7 mouse cellular contexts compared by ENCODE assay signal in genomic region chr4:136206943-136207342, GRCm38 (mm10). TPM values are rescaled to one million over a fixed set of nuclear protein-coding genes. Genes with fewer than 3 reads are reported as not detected.
A peak's percentile ranks its signal among the peaks of the same experiment; 100 is the strongest.
DNase-seq lines count a peak whose midpoint lies in the region; ATAC-seq and TF ChIP-seq lines count a peak whose summit lies in the region.

No protein-coding gene starts in this region.

- WGBS in forebrain, embryonic 15.5 days = 4% methylated on average over 6 of the region's 6 CpGs
- 3% methylated on average over 6 of the region's 6 CpGs for WGBS in limb, embryonic 11.5 days
- WGBS in small intestine, adult 2 months = 4% methylated on average over 6 of the region's 6 CpGs

- ATAC-seq in forebrain, embryonic 15.5 days (replicated peaks) = no peak
- no peak for ATAC-seq in limb, embryonic 11.5 days (ENCODE audit: insufficient number of reproducible peaks, low FRiP score, low TSS enrichment, low read depth)

- peak overlapping the region; percentile 92 for H3K4me2 ChIP-seq in forebrain, embryonic 15.5 days (replicated peaks)
- peak overlapping the region; percentile 96 for H3K4me2 ChIP-seq in limb, embryonic 11.5 days (ENCODE audit: low read depth, severe bottlenecking)

- DNase-seq in 3134 (ENCODE audit: extremely low read depth, insufficient read length, low spot score) (peak; percentile 49), 3T3-L1 (ENCODE audit: low read depth, low spot score) (peak; percentile 52)
- peak; percentile 39 for DNase-seq in limb, embryonic 11.5 days (ENCODE audit: low spot score)
- no peak for DNase-seq in frontal cortex, adult 2 months (ENCODE audit: extremely low spot score in 1 of 2, low spot score in 1 of 2)
- no peak for DNase-seq in natural killer cell, adult 2 months (ENCODE audit: low spot score in 2 of 2)

- TF ChIP-seq POLR2A in small intestine, adult 2 months (IDR thresholded peaks at IDR 0.05; ENCODE audit: low read depth, low read length) = no peak

- no peaks in the 10 kb centered on the region for H3K27me3 ChIP-seq in forebrain, embryonic 15.5 days
- 0 out of 2 replicates have a peak, but pooled peaks cover 2% of the 10 kb centered on the region for H3K27me3 ChIP-seq in limb, embryonic 11.5 days (ENCODE audit: control insufficient read depth, insufficient read depth, low read length)
- H3K27me3 ChIP-seq in small intestine, adult 2 months (ENCODE audit: control insufficient read depth, insufficient read depth, low read length) = no peaks in the 10 kb centered on the region

- H3K9ac ChIP-seq in forebrain, embryonic 15.5 days (replicated peaks) = peak overlapping the region; percentile 66
- peak overlapping the region; percentile 55; the same call in 1 of the 2 replicates for H3K9ac ChIP-seq in limb, embryonic 11.5 days (ENCODE audit: low read length)

- peaks cover 12% of the 10 kb centered on the region for H3K4me1 ChIP-seq in forebrain, embryonic 15.5 days
- peaks cover 5% of the 10 kb centered on the region; the same call in 1 of the 2 replicates for H3K4me1 ChIP-seq in limb, embryonic 11.5 days (ENCODE audit: control insufficient read depth, insufficient read depth, low read length)
- peaks cover 6% of the 10 kb centered on the region for H3K4me1 ChIP-seq in small intestine, adult 2 months (ENCODE audit: control insufficient read depth, insufficient read depth, insufficient read length, low read length)

- TF ChIP-seq CTCF in small intestine, adult 2 months (IDR thresholded peaks at IDR 0.05; ENCODE audit: extremely low read depth, insufficient read length, insufficient replicate concordance, low read depth, low read length) = no peak

- peak overlapping the region; percentile 55 for H3K4me3 ChIP-seq in forebrain, embryonic 15.5 days
- peak overlapping the region; percentile 57 for H3K4me3 ChIP-seq in limb, embryonic 11.5 days (ENCODE audit: low read depth, low read length)
- H3K4me3 ChIP-seq in small intestine, adult 2 months (ENCODE audit: low read depth, low read length) = peak overlapping the region; percentile 68

- H3K36me3 ChIP-seq in forebrain, embryonic 15.5 days = no peaks in the 10 kb centered on the region
- H3K36me3 ChIP-seq in limb, embryonic 11.5 days (ENCODE audit: control insufficient read depth, insufficient read depth, low read length) = no peaks in the 10 kb centered on the region
- no peaks in the 10 kb centered on the region for H3K36me3 ChIP-seq in small intestine, adult 2 months (ENCODE audit: control insufficient read depth, insufficient read depth, low read length)

- no peak overlapping the region for H3K27ac ChIP-seq in forebrain, embryonic 15.5 days (replicated peaks)
- no peak overlapping the region for H3K27ac ChIP-seq in limb, embryonic 11.5 days (replicated peaks; ENCODE audit: low read depth, low read length)
- H3K27ac ChIP-seq in small intestine, adult 2 months (ENCODE audit: insufficient read depth, low read depth, low read length) = no peak overlapping the region

- no peaks in the 10 kb centered on the region for H3K9me3 ChIP-seq in forebrain, embryonic 15.5 days
- H3K9me3 ChIP-seq in limb, embryonic 11.5 days (ENCODE audit: control insufficient read depth, low read length) = no peaks in the 10 kb centered on the region

RNA-seq across cellular contexts. Expression of gene Asap3, which starts 0.8 kb away (rescaled TPM):
- polyA plus RNA-seq in forebrain, embryonic 15.5 days (2015; fragmentation: Nextera tagmentation; extraction: Ambion mirVana) = 3.4 and 3.7 TPM in 2 replicates
- 3.0 and 3.2 TPM in 2 replicates for polyA plus RNA-seq in limb, embryonic 11.5 days (2014; fragmentation: Nextera tagmentation; extraction: Ambion mirVana)
- 1.3 and 2.0 TPM in 2 replicates for polyA plus RNA-seq in small intestine, adult 2 months (2012; rRNA removed)
- polyA plus RNA-seq in frontal cortex, adult 2 months (2012; rRNA removed) = 4.3 and 4.6 TPM in 2 replicates

RNA-seq across cellular contexts. Expression of gene E2f2, which starts 34.7 kb away (rescaled TPM):
- 5.4 and 6.0 TPM in 2 replicates for polyA plus RNA-seq in forebrain, embryonic 15.5 days (2015; fragmentation: Nextera tagmentation; extraction: Ambion mirVana)
- 4.7 and 5.7 TPM in 2 replicates for polyA plus RNA-seq in limb, embryonic 11.5 days (2014; fragmentation: Nextera tagmentation; extraction: Ambion mirVana)
- polyA plus RNA-seq in small intestine, adult 2 months (2012; rRNA removed) = 7.5 and 11.5 TPM in 2 replicates
- 0.25 and 0.34 TPM in 2 replicates for polyA plus RNA-seq in frontal cortex, adult 2 months (2012; rRNA removed)

RNA-seq across cellular contexts. Expression of gene Tcea3, which starts 40.6 kb away (rescaled TPM):
- polyA plus RNA-seq in forebrain, embryonic 15.5 days (2015; fragmentation: Nextera tagmentation; extraction: Ambion mirVana) = 0.57 and 1.0 TPM in 2 replicates
- 3.1 and 3.8 TPM in 2 replicates for polyA plus RNA-seq in limb, embryonic 11.5 days (2014; fragmentation: Nextera tagmentation; extraction: Ambion mirVana)
- 7.8 and 14.8 TPM in 2 replicates for polyA plus RNA-seq in small intestine, adult 2 months (2012; rRNA removed)
- 0.86 and 0.99 TPM in 2 replicates for polyA plus RNA-seq in frontal cortex, adult 2 months (2012; rRNA removed)

Comparison
In these comparisons a context has a peak if more than half of its experiments do, and no peak if none do; other contexts are left out.
1. DNase-seq: peak in 3134 (single experiment), 3T3-L1 (single experiment) and limb, embryonic 11.5 days (single experiment); none in frontal cortex, adult 2 months (0 of 2) and natural killer cell, adult 2 months (0 of 2).
2. Peak in every context shown above with its lines, with median percentiles within 50 percentile points of each other: H3K4me3 ChIP-seq.